Mouse (Mus musculus) liver, embryonic 12.5 days (tissue): Measurements from ENCODE around the gene Rasgef1a. TPM values are rescaled to one million over a fixed set of nuclear protein-coding genes. Genes with fewer than 3 reads are reported as not detected.

Source experiments
- ATAC-seq: fragments of 200-750 bp; cut with Nextera tagmentation; 2 replicates; pipeline ENCODE4 v1.8.0; 2017; ENCODE audit warnings: moderate number of reproducible peaks, mild to moderate bottlenecking, moderate library complexity
- H3K27ac ChIP-seq: fragments of 300-500 bp; sonication (generic); 2 replicates; pipeline ENCODE4 v1.5.1; 2016; ENCODE audit warnings: mild to moderate bottlenecking
- H3K27me3 ChIP-seq: fragments of 300-500 bp; sonication (generic); replicated peaks from 2 replicates; pipeline ENCODE4 v1.6.1; 2016; ENCODE audit warnings: mild to moderate bottlenecking, moderate library complexity
- H3K36me3 ChIP-seq: fragments of 300-500 bp; sonication (generic); 2 replicates; pipeline ENCODE4 v1.6.1; 2016; ENCODE audit warnings: mild to moderate bottlenecking, moderate library complexity
- H3K4me1 ChIP-seq: fragments of 300-500 bp; sonication (generic); 2 replicates; pipeline ENCODE4 v1.6.1; 2016
- H3K4me2 ChIP-seq: fragments of 300-500 bp; sonication (generic); 2 replicates; pipeline ENCODE4 v1.6.1; 2016; ENCODE audit warnings: mild to moderate bottlenecking, moderate library complexity
- H3K4me3 ChIP-seq: fragments of 300-500 bp; sonication (generic); 2 replicates; pipeline ENCODE4 v1.5.1; 2016; ENCODE audit warnings: mild to moderate bottlenecking, moderate library complexity
- H3K9ac ChIP-seq: fragments of 300-500 bp; sonication (generic); 2 replicates; pipeline ENCODE4 v1.6.1; 2016; ENCODE audit warnings: mild to moderate bottlenecking, moderate library complexity
- H3K9me3 ChIP-seq: fragments of 300-500 bp; sonication (generic); replicated peaks from 2 replicates; pipeline ENCODE4 v1.6.1; 2016; ENCODE audit warnings: mild to moderate bottlenecking, moderate library complexity
- WGBS: fragments of 180-500 bp; shearing (Covaris S2); methylation state at CpG from one replicate; pipeline ENCODE4 v1.1.7; 2016; ENCODE audit not compliant: insufficient replicate concordance; 5-methylcytosine and 5-hydroxymethylcytosine counted together
- polyA plus RNA-seq: library from polyadenylated mRNA; unstranded; fragments of >200 nt; fragmentation: Nextera tagmentation; extraction: Ambion mirVana; gene quantifications from 2 replicates; pipeline ENCODE4 v1.2.1, GENCODE M21; 2016

Rasgef1a gene
- polyA plus RNA-seq, 1 experiment from 2014 or later = not detected

DNA sequence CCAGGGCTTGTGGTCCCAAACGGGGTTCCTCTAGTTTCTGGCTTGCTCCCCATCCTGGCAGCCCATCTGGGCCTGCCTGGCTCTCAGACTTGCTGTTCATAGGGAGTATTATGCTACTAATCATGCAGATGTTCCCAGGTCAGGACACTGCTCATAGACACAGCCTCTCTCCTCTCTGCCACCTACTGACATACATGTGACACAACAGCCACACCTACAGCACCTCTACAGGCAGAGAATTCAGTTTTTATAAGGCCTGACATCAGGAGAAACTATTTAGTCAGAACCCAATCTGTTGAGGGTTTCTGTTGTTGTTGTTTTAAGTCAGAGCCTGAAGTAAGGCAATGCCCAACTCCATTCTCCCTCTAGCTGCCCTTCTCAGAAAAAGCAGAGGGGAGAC lies 100.6 kb downstream of the Rasgef1a start:
- 50% methylated on average over 1 of the region's 1 CpGs for WGBS
- H3K9me3 ChIP-seq = no peaks in the 10 kb centered on the region
- H3K36me3 ChIP-seq = peaks cover 31% of the 10 kb centered on the region
- ATAC-seq = no peak
- H3K4me2 ChIP-seq = no peak overlapping the region
- H3K27ac ChIP-seq = no peak overlapping the region
- H3K4me3 ChIP-seq = no peak overlapping the region
- no peak overlapping the region for H3K9ac ChIP-seq
- H3K27me3 ChIP-seq = no peaks in the 10 kb centered on the region
- H3K4me1 ChIP-seq = no peaks in the 10 kb centered on the region

DNA sequence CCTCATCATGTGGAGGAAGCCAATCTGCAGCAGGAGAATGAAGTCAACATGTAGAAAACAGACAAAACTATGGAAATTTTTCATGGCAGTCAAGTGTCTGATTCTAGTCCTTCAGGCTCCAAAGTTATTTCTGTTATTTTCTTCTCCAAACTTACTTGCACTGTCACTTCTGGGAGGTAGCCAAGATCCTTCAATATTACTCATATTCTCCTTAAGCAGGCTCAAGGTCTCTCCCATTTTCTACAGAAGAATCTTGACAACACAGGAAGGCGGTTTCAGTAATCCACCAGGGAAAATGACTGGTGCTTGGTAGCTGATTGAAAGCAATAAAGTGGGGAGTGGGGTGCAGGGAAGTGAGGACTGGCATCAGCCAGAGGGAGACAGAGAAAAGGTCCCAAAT lies 111.5 kb downstream of the Rasgef1a start:
- Histone ChIP-seq H3K9ac (no peak overlapping the region), H3K36me3 (peaks cover 55% of the 10 kb centered on the region), H3K9me3 (no peaks in the 10 kb centered on the region), H3K4me2 (no peak overlapping the region), H3K27me3 (no peaks in the 10 kb centered on the region), H3K4me3 (no peak overlapping the region), H3K4me1 (peaks cover 10% of the 10 kb centered on the region), H3K27ac (no peak overlapping the region)
- WGBS = 79% methylated on average over 1 of the region's 1 CpGs
- no peak for ATAC-seq

DNA sequence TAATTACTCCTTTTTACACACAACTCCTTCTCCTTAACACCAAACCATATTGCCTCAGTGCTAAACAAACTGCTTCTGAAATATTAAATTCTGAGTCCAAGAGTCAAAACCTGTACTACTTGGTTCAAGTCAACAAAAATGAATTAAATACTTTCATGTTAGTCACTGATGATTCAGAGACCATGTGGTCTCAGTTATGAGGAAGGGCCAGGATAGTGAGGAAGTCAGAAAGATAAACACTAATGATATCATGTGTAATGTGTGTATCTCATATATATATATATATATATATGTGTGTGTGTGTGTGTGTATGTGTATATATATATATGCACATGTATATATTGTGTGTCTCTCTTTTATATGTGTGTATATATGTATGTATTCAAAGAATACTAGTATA lies 115.3 kb downstream of the Rasgef1a start:
- Histone ChIP-seq H3K36me3 (peaks cover 29% of the 10 kb centered on the region), H3K4me1 (peaks cover 29% of the 10 kb centered on the region), H3K4me2 (no peak overlapping the region), H3K4me3 (no peak overlapping the region), H3K9ac (no peak overlapping the region), H3K9me3 (no peaks in the 10 kb centered on the region), H3K27me3 (no peaks in the 10 kb centered on the region), H3K27ac (no peak overlapping the region)
- ATAC-seq = no peak

DNA sequence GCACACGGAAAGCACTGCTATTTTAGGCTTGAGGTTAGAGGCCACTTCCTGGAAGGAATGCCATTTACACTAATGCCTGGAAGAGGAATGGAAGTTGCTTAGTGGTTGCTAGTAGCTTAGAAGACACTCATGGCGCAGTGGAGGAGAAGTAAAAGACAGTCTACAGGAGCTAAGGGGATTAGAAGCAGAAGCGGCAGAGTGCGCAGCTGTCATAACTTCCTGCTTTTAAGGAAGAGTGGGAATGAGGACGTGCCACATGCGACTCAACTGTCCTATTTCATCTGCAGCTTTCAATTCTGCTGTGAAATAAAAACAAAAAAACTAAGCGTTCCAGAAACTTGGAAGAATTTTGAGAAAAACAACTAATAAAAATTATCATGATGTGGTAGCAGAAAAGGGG lies 116.0 kb downstream of the Rasgef1a start:
- peak overlapping the region; percentile 72 for H3K27ac ChIP-seq

DNA sequence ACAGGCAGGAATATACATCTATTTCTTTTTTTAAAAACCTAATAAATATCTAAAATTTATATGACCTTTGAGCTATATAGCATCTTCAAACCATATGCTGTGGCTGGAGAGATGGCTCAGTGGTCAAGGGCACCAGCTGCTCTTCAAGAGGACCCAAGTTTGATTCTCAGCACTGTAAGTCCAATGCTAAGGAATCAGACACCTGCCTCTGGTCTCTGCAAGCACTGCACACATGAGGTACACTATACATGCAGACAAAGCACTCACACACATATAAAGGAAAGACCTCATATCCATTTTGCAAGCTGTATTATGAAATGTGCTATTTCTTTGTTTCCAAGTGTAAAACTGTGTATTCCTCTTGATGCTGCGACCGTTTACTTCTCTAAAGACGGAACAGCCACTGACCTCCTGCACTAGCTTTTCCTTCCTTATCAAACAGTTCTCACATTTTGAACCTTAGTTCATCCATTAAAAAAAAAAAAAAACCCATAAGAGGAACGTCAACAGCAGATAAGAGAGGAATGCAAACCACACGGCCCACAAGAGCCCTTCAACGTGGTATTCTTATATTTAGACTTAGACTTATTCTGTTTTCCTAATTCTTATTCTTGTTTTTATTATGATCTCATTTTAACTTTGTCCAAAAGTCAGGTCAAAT lies 116.7 kb downstream of the Rasgef1a start:
- peak overlapping the region; percentile 44 for H3K4me2 ChIP-seq
- H3K36me3 ChIP-seq = peaks cover 15% of the 10 kb centered on the region
- H3K27me3 ChIP-seq = no peaks in the 10 kb centered on the region
- peak overlapping the region; percentile 72; the same call in 1 of the 2 replicates for H3K27ac ChIP-seq
- H3K4me1 ChIP-seq = peaks cover 34% of the 10 kb centered on the region
- H3K4me3 ChIP-seq = no peak overlapping the region
- WGBS = 4% methylated on average over 6 of the region's 6 CpGs
- ATAC-seq = peak; percentile 51
- no peak overlapping the region for H3K9ac ChIP-seq
- H3K9me3 ChIP-seq = no peaks in the 10 kb centered on the region

More for the DNA sequence above, 116.0 kb downstream of the Rasgef1a start:
- Histone ChIP-seq H3K36me3 (peaks cover 23% of the 10 kb centered on the region), H3K4me2 (peak overlapping the region; percentile 44), H3K4me1 (peaks cover 34% of the 10 kb centered on the region), H3K4me3 (no peak overlapping the region), H3K27me3 (no peaks in the 10 kb centered on the region), H3K9me3 (no peaks in the 10 kb centered on the region), H3K9ac (no peak overlapping the region)
- no peak for ATAC-seq
- 38% methylated on average over 7 of the region's 7 CpGs for WGBS

DNA sequence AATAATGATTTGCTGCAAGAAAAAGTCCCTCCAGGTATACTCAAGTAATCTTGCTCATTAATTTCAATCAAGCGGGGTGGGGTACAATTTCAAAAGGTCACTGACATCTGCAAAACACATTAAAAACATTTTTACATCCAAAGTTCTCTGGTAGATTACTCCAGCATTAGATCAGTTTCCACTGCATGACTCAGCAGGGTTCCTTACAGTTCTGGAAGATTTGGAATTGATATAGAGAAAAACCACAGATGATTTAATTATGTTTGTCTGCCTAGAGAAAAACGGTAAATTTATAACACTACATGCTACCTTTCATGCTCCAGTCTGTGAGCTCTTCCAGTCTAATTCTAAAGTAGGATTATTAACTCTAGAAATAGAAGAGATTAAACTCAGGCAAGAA lies 118.8 kb downstream of the Rasgef1a start:
- no peaks in the 10 kb centered on the region for H3K9me3 ChIP-seq
- ATAC-seq = no peak
- WGBS = 50% methylated on average over 2 of the region's 2 CpGs

DNA sequence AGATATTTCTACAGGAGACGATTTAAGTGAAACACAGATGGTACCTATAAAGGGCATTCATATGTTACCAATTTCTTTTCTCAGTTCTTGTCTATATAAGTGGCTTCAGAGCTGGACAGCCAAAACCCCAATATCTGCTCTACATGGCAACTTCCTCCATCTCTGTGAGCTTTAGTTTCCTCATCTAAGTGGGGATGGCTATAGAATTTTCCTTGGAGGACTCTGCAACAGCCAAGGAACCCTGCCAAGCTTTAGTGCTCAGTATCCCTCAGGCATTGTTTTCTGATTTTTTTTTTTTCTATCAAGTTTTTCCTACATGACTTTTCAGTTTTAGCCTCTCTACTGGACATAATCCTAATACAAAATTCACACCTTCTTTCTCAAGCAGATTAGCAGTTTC lies 123.2 kb downstream of the Rasgef1a start:
- Histone ChIP-seq H3K4me3 (no peak overlapping the region), H3K4me1 (peaks cover 42% of the 10 kb centered on the region), H3K9me3 (no peaks in the 10 kb centered on the region), H3K4me2 (no peak overlapping the region), H3K9ac (no peak overlapping the region), H3K27me3 (no peaks in the 10 kb centered on the region), H3K27ac (no peak overlapping the region), H3K36me3 (no peaks in the 10 kb centered on the region)
- no peak for ATAC-seq
- 79% methylated on average over 1 of the region's 1 CpGs for WGBS

More for the DNA sequence above, 118.8 kb downstream of the Rasgef1a start:
- Histone ChIP-seq H3K9ac (no peak overlapping the region), H3K4me3 (no peak overlapping the region), H3K27me3 (no peaks in the 10 kb centered on the region), H3K4me2 (no peak overlapping the region), H3K4me1 (peaks cover 38% of the 10 kb centered on the region), H3K36me3 (peaks cover 3% of the 10 kb centered on the region), H3K27ac (peak overlapping the region; percentile 54; the same call in 1 of the 2 replicates)

DNA sequence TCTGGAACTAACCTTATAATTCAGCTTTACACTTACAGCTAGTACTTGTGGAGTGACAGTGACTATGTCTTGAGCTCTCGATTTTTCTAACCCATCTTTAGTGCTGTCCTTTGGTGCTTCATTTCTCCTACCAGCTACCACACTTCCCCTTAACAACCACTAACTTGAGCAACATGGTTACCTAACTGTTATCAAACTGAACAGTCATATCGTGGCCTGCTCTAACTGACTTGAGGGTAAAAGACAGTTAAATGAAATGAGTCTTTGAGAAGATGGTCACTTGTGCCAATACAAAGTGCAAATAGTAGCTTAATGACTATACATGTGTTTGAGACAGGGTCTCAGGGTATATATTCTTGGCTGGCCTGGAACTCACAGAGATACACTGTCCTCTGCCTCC lies 125.9 kb downstream of the Rasgef1a start:
- Histone ChIP-seq H3K4me3 (peak overlapping the region; percentile 6; the same call in 1 of the 2 replicates), H3K4me2 (peak overlapping the region; percentile 84), H3K9me3 (no peaks in the 10 kb centered on the region), H3K27me3 (no peaks in the 10 kb centered on the region), H3K27ac (peak overlapping the region; percentile 39; the same call in 1 of the 2 replicates), H3K9ac (peak overlapping the region; percentile 31; the same call in 1 of the 2 replicates), H3K4me1 (peaks cover 34% of the 10 kb centered on the region), H3K36me3 (no peaks in the 10 kb centered on the region)
- no peak for ATAC-seq
- WGBS = 15% methylated on average over 2 of the region's 2 CpGs

DNA sequence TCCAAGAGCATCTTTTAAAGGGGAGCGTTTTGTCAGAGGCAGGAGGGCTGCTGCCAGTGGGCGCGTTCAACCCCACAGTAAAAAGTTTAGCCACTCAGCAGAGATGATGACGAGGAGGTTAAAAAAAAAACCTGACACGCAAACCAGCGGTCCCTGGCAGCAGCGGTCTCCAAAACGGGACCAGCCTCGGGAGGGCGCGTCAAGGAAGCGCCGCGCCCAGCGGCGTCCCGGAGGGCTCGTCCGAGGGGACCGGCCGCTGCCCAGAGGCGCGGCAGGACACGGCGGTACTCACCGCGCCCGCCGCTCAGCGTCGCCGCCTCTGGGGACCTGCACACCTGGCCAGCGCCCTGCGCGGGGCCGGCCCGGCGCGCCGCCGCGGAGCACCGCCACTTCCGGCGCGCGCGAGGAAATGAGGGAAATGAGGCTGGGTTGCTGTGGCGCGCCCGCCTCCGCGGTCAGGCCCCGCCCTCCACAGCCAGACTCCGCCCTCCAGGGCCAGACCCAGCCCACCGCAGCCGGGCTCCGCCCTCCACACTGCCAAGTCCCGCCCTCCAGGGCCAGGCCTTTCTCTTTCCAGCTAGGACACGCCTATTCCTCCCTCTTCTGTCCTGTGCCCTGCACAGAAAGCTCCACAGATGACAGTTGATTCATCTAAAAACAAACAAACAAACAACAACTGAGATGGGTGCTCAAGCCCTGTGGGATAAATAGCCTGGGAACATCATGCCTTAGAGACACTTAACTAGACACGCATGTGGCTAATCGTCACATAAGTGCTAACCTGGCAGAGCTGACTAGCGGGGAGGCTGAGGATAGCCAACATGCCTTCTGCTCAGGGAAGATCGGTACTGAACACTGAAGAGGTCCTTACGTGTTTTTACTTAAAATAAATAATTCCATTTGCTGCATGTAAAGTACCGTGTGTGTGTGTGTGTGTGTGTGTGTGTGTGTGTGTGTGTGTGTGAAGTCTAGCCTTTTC lies 127.8 kb downstream of the Rasgef1a start, which contains the start of gene Csgalnact2:
Gene Csgalnact2 (minus strand): TSS at position 410 of the 979 bp plus-strand sequence.
- H3K27me3 ChIP-seq = no peaks in the 10 kb centered on the region
- H3K4me3 ChIP-seq = peak within 1 kb of the TSS; percentile 73
- no peaks in the 10 kb centered on the region for H3K36me3 ChIP-seq
- ATAC-seq = peak; percentile 97
- WGBS = 7% methylated on average over 58 of the region's 66 CpGs
- peak within 1 kb of the TSS; percentile 78 for H3K27ac ChIP-seq
- no peaks in the 10 kb centered on the region for H3K9me3 ChIP-seq
- H3K9ac ChIP-seq = peak within 1 kb of the TSS; percentile 81
- peaks cover 34% of the 10 kb centered on the region for H3K4me1 ChIP-seq
- peak within 1 kb of the TSS; percentile 84 for H3K4me2 ChIP-seq

DNA sequence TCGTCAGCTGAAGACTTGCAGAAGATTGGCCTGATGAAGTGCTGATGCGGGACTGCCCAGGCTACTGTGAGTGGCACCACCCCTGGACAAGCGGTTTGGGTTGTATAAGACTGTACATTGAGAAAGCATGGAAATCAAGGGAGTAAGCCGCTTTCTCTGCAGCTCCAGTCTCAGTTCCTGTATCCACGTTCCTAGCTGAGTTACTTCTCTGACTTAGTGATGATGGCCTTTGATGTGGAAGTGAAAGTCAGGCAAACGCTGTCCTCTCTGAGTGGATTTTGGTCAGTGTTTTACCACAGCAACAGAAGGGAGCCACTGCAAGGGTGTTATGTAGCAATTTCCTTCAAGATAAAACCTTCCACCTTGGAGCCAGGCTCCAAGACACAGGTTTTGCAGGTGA lies 129.7 kb downstream of the Rasgef1a start:
- 65% methylated on average over 6 of the region's 6 CpGs for WGBS
- H3K36me3 ChIP-seq = no peaks in the 10 kb centered on the region
- no peak for ATAC-seq

More for the DNA sequence above, 129.7 kb downstream of the Rasgef1a start:
- Histone ChIP-seq H3K4me3 (no peak overlapping the region), H3K9me3 (no peaks in the 10 kb centered on the region), H3K9ac (no peak overlapping the region), H3K27me3 (no peaks in the 10 kb centered on the region), H3K4me1 (peaks cover 23% of the 10 kb centered on the region), H3K27ac (no peak overlapping the region), H3K4me2 (no peak overlapping the region)
